Mouse (Mus musculus): Measurements from ENCODE around the gene Defb26.

The Defb26 gene

GRCm38 (mm10) chr2:152511592-152511991, at the start of gene Defb26:
Gene Defb26 (minus strand): TSS chr2:152511692.
- no peak for DNase-seq (ENCODE audit: low spot score)

DNA sequence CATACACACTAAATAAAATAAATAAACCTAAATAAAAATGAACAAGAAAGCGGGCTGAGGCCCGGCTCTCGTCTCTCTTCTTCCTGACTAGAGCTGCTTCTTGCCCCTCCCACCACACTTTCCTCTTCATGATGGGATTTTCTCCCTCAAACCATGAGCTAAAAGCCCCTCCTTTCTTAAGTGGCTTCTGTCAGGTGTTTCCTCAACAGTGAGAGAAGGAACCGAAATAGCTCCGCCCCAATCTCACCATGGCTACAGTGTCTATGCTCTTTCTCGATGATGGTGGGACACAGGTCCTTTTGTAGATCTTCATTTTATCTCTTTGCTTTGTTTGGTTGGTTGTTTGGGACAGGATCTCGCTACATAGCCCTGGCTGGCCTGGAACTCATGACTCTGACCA, 45.2 kb upstream of the Defb26 start:
- DNase-seq (ENCODE audit: low spot score) = no peak

DNA sequence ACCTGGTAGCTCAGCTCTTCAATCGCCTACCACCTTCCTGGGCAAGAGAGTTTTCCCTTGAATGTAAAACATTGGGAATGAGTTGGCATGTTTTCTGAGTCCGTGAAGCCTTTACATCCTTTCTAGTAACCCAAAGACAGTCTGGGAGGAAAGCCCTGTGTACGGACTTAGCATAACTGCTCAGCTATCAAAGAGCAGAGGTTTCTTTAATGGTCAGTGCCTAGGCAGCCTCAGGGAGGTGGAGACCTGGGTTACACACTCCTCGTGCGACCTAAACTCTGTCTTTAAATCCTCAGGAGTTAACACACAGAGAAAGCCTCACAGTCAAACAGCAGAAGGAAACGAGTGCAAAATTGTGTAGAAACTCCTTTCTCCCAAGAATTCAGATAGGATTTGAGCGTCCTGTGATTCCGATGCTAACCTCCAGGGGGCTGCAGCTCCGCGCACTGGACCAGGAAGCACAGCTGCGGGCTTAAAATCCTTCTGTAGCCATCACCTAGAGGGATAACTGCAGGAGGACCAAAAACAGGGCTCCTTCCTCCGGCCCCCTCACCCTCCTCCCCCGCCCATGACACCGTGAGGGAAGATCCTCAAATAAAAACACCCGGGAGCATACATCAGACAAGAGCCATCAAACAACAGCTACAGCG, 42.4 kb upstream of the Defb26 start:
- peak; percentile 48 for DNase-seq (ENCODE audit: low spot score)

- no peak for DNase-seq (ENCODE audit: low spot score)
These were observed 36.6 kb upstream of the Defb26 start for GRCm38 (mm10) chr2:152548124-152548523.

- peak; percentile 41 for DNase-seq (ENCODE audit: low spot score)
These were observed 33.2 kb upstream of the Defb26 start for GRCm38 (mm10) chr2:152544691-152545090.

DNA sequence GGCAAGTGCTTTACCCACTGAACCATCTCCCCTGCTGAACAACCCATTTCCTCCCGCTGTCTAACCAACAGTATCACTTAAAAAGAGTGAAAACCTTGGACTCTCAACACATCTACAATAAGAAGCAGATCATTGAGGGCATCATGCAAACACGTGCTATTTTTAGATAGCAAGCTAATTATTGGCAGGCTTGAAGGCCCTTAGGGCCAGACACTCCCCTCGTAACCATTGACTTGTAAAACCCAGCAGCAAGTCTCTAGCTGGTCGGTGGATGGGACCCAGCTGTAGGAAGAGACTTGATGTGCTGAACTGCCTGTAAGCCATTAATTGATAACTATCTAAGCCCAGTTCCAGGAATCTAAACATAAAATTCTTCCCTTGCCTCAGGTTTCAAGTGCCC, 32.0 kb upstream of the Defb26 start:
- no peak for DNase-seq (ENCODE audit: low spot score)

DNA sequence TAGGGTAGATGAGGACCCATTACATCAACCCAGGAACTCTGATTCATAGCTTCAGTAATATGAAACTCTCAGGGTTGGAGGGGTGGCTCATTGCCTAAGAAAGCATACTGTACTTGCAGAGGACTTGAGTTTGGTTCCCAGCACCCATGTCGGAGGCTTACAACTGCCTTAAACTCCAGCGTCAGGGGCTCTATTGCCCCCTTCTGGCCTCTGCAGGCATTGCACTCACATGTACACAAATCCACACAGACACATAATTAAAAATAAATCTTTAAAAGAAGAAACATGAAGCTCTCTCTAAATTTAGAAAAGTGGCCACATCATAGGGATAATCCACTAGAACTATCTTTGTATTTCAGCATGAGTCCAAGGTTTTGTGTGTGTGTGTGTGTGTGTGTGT, 31.4 kb upstream of the Defb26 start:
- no peak for DNase-seq (ENCODE audit: low spot score)

GRCm38 (mm10) chr2:152541979-152542378, 30.5 kb upstream of the Defb26 start:
- DNase-seq (ENCODE audit: low spot score) = no peak

- no peak for DNase-seq (ENCODE audit: low spot score)
These were observed 28.6 kb upstream of the Defb26 start, which contains the start of gene Defb29 for GRCm38 (mm10) chr2:152539944-152540710. Gene Defb29 (minus strand): TSS chr2:152540098.

DNA sequence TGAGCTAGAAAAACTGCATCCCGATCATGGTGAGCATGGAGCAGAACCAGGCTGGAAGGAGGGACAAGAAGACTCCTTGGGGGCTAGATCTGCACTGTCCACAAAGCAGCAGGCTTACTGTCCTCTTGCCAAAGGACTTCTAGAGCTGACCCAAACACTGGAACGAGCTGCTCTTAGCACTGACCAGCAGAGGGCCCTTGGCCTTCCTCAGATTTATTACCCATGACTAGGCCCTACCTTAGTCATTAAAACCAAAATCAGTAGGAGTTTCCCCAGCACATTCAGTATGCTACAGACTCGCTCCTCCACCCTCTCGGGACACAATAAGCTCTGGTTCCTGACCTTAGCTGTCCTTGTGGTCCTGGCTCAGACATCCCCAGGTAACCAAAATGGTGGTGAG, 6.5 kb upstream of the Defb26 start, which contains the start of gene Defb28:
TSS of gene Defb28 (plus strand) at position 275 of the 400 bp plus-strand sequence.
- no peak for DNase-seq (ENCODE audit: low spot score)

DNA sequence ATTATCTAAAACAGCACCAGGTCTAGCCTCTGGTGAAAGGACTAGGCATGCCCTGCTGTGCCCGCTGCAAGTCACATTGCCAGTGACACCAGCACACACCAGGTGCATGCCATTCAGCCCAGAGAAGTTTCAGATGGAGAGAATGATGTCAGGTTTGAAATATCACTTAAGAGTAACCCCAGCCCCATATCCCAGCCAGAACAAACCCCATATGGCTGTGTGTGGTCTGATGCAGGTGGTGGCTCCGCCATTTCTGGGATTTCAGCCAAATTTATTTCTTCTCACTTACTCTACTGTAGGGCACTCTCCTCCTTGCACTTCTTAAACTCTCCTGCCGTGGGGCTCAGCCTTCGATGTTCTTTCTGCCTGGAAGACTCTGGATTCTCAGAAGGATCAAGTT, 4.6 kb upstream of the Defb26 start:
- no peak for DNase-seq (ENCODE audit: low spot score)

DNA sequence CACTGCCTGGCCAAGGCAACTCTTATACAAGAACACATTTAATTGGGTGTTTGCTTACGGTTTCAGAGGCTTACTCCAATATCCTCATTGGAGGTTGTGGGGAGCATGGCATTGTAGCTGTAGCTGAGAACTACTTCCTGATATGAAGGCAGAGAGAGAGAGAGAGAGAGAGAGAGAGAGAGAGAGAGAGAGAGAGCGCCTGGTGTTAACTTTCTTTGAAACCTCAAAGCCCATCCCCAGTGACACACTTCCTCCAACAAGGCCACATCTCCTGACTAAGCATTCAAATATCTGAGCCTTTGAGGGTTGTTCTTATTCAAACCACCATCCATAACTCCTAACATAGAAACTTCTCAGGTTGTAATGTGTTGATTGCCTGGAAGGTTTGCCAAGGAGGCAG, 7.5 kb downstream of the Defb26 start:
- DNase-seq (ENCODE audit: low spot score) = no peak

DNA sequence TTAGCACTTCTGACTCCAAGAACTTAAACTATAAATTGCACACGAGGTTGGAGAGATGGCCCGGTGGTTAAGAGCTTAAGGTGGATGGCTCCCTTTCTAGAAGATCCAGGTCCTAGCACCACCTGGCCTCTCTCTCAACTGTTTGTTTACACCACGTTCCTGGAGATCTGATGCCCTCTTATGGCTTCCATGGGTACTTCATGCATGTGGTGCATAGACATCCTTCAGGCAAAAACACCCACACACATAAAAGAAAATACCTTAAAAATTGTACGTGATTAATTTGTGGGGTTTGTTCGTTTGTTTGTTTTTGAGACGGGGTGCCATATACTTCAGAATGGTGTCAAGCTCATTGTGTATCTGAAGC, 10.6 kb downstream of the Defb26 start:
- no peak for DNase-seq (ENCODE audit: low spot score)

GRCm38 (mm10) chr2:152500204-152500862, 11.2 kb downstream of the Defb26 start:
- no peak for DNase-seq (ENCODE audit: low spot score)

DNA sequence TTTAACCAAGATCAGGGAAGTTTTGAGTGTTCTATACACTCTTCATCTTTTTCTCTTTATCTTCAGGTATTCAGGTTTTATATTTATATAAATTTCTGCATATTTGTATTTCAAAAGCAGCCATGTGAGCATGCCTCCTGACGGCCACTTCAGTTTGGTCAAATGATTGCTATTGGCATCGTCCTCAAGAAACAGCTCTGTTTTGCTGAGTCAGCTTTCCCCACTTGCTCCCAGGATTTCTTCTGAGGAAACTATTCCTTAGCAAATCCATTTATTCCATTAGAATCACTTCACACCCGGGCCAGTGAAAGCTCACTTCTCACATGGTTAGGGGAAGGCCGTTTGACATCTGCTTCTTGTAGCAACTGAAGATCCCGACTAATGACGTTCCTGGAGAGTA, 13.5 kb downstream of the Defb26 start:
- DNase-seq (ENCODE audit: low spot score) = no peak

- no peak for DNase-seq (ENCODE audit: low spot score)
These were observed 18.3 kb downstream of the Defb26 start for GRCm38 (mm10) chr2:152493151-152493550.

- DNase-seq (ENCODE audit: low spot score) = no peak
These were observed 21.5 kb downstream of the Defb26 start, which contains the start of gene Defb22 for GRCm38 (mm10) chr2:152490038-152490437. Gene Defb22 (minus strand): TSS chr2:152490138.

DNA sequence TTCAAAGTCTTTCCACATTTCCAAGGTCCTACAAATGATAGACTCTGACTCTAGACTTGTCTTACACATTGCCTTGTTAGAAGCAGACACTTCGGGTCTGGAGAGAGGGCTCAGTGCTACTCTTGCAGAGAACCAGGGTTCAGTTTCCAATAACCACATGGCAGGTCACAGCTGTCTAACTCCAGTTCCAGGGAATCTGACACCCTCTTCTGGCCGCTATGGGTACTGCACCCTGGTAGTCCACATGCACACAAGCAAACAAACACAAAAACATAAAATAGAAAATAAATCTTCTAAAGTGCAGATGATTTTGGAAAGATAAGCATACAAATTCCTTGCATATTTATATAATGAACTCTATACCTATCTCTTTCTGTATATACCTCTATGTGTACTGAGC, 24.5 kb downstream of the Defb26 start:
- no peak for DNase-seq (ENCODE audit: low spot score)

DNA sequence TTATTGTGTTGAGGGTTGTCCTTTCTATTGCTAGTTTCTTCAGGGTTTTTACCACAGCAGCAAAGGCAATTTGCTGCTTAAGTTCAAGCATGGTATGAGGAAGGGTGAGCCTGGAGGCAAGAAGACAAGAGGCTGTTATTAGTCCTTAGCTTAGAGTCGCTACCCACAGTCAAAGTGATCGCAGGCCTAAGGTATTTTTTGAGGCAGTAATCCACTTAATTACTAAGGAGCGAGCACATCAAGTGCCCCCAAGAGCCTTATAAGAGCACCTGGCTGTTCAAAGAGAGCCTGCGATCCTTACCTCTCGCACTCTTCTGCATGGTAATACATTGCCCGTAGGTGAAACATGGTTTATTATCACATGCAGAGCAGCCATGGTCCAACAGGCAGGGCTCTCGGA, 29.8 kb downstream of the Defb26 start:
- DNase-seq (ENCODE audit: low spot score) = no peak

GRCm38 (mm10) chr2:152480881-152481280, 30.6 kb downstream of the Defb26 start:
- DNase-seq (ENCODE audit: low spot score) = peak; percentile 14

GRCm38 (mm10) chr2:152476763-152477162, 34.7 kb downstream of the Defb26 start, which contains the start of gene Defb20:
Gene Defb20 (plus strand): TSS chr2:152477063.
- DNase-seq (ENCODE audit: low spot score) = no peak

GRCm38 (mm10) chr2:152472434-152472833, 39.1 kb downstream of the Defb26 start:
- no peak for DNase-seq (ENCODE audit: low spot score)

DNA sequence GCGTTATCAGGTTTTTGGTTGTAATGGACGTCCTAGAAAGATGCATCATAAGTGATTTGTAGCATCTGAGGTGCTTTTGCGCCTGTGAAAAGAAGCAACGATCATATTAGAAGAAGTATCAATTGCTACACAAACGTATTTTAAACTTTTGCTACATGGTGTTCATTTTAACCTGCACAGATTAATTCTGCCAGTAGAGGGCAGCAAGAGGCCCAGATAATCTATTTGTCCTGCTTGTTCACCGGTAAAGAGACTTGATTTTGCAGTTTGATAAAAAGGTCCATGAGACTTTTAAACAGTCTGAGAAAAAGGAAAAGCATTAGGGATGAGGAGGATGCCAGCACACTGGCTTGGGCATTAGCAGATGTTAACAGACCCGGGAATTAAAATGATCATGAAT, 40.5 kb downstream of the Defb26 start:
- DNase-seq (ENCODE audit: low spot score) = peak; percentile 72

Data from MN1 (cell line).